Mouse (Mus musculus): ENCODE measurements at regions not wholly inside any gene's neighbourhood (a gene's known extent, or its start where the extent isn't known, plus 50 kb on each side); places are given as distances from the start of the nearest gene placed in this dataset.
"Not testable (repeated sequence)": the region's sequence is repeated elsewhere in the genome, so short reads cannot be mapped to it uniquely, and the experiment has no call there.

GRCm38 (mm10) chr12:33496306-33496705, 66.9 kb downstream of the Twistnb start:
- no peak for DNase-seq (ENCODE audit: extremely low spot score in 1 of 2, low spot score in 2 of 2)
- intact Hi-C loops (cut with DNase I) = no loop called here
- H3K4me3 ChIP-seq = no peak overlapping the region

DNA sequence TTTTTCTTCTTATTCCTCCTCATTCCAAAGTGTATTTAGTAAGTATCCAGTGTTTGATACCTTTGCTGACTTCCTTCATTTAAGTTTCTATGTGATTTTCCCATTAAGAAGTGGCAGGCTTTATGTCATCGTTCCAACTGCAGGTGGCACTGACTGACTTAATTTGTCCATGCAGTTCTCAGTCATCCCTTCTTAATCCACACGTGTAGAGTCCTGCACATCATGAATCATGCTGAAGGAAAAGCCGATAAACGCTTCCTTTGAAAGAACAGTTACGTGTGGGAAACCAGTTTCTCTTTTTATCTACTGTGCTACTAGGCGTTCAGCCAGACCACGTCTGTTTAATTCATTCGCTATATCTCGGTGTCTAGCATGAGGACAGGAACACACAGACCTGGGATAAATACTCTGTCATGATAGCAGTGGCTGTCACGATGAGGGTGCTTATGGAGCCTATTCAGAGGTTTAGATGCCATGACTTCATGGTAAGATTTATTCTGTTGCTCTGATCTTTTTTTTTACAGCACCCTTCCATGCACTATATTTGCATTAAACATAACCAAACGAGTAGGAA, 68.0 kb downstream of the Twistnb start:
- intact Hi-C loops (cut with DNase I) = no loop called here
- Histone ChIP-seq H3K27ac (no peak overlapping the region), H3K4me3 (peak overlapping the region; percentile 27; the same call in 1 of the 2 replicates)
- TF ChIP-seq CTCF (IDR thresholded peaks at IDR 0.05) = peak; percentile 31
- peak; percentile 9 to 15 for DNase-seq (ENCODE audit: extremely low spot score in 1 of 2, low spot score in 2 of 2)

More at GRCm38 (mm10) chr12:33496306-33496705, 66.9 kb downstream of the Twistnb start:
- no peak for TF ChIP-seq CTCF (IDR thresholded peaks at IDR 0.05)
- H3K27ac ChIP-seq = no peak overlapping the region

GRCm38 (mm10) chr12:33541566-33541965, 112.1 kb downstream of the Twistnb start:
- no peak for TF ChIP-seq CTCF (IDR thresholded peaks at IDR 0.05)
- intact Hi-C loops (cut with DNase I) = no loop called here
- Histone ChIP-seq H3K4me3 (no peak overlapping the region), H3K27ac (no peak overlapping the region)
- peak in 1 of 2 experiments; percentile 12 for DNase-seq (ENCODE audit: extremely low spot score in 1 of 2, low spot score in 2 of 2)

DNA sequence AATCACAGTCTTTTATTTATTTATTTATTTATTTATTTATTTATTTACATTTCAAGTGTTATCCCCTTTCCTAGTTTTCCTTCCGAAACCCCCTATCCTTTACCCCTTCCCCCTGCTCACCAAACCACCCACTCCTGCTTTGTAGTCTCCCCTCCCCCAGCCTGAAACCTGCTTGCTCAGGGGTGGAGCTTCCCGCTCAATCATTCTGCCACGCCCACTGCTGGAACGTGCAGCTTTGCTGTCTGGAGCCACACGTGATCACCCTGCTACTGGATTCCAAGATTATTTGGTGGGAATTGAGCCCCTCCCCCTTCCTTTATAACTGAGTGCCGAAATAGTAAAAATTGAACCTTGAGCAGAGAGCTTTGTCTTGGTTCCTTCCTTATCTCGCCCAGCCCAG, 122.2 kb downstream of the Twistnb start:
- H3K27ac ChIP-seq; DNase-seq (ENCODE audit: extremely low spot score in 1 of 2, low spot score in 2 of 2); H3K4me3 ChIP-seq; intact Hi-C loops (cut with DNase I): not testable (repeated sequence)

DNA sequence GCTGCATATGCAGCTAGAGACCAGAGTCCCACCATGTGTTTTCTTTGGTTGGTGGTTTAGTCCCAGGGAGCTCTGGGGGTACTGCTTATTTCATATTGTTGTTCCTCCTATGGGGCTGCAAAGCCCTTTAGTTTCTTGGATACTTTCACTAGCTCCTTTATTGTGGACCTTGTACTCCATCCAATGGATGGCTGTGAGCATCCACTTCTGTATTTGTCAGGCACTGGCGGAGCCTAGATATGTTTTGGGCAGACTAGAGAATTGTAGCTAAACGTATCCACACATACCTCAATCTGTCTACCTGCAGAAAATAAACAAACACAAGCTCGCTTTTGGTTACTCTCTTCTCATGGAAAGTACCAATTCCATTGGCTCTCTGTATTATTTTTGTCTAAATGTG, 122.8 kb downstream of the Twistnb start:
- intact Hi-C loops (cut with DNase I) = no loop called here
- no peak overlapping the region for H3K27ac ChIP-seq
- no peak overlapping the region for H3K4me3 ChIP-seq
- TF ChIP-seq CTCF (IDR thresholded peaks at IDR 0.05) = no peak
- no peak for DNase-seq (ENCODE audit: extremely low spot score in 1 of 2, low spot score in 2 of 2)

DNA sequence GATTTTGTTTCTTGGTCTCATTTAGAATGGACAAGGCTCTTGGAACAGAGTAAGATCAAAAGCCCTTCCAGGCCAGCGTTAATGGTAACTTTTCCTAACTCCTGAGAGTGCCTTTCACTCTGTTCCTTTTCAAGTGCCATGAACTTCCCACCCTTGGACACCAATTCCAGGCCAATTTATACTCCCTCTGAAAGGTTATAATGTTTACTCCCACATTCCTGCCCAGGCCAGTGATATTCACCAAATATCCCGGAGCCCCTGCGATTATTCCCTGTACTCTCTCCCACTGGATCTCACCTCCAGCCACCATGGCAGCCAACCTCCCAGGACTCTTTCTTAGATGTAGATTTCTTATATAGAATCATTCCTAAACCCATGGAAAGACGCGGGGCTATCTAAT, 123.2 kb downstream of the Twistnb start:
- no peak for TF ChIP-seq CTCF (IDR thresholded peaks at IDR 0.05)
- H3K27ac ChIP-seq = no peak overlapping the region
- intact Hi-C loops (cut with DNase I) = no loop called here
- H3K4me3 ChIP-seq = no peak overlapping the region
- no peak for DNase-seq (ENCODE audit: extremely low spot score in 1 of 2, low spot score in 2 of 2)

GRCm38 (mm10) chr12:33553731-33554130, 124.3 kb downstream of the Twistnb start:
- DNase-seq (ENCODE audit: extremely low spot score in 1 of 2, low spot score in 2 of 2) = no peak
- Histone ChIP-seq H3K4me3 (no peak overlapping the region), H3K27ac (no peak overlapping the region)
- no peak for TF ChIP-seq CTCF (IDR thresholded peaks at IDR 0.05)
- intact Hi-C loops (cut with DNase I) = no loop called here

DNA sequence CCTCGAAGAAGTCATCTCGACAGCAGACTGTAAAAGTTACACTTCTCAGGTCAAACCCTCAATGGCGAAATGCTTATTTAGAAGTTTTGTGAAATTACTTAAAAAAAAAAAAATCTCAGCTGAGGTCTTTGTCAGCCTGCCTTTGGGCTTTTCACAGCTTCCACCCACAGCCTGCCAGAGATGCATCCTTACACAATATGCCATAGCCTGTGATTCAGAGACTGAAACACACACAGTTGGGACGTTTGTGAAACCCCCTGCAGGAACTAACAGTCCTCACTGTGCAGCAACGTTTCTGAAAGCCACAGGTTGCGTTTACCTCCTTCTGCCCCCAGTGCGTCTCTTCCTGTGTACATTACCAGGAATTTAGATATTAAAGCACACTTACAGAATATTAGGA, 131.7 kb downstream of the Twistnb start:
- H3K4me3 ChIP-seq = no peak overlapping the region
- intact Hi-C loops (cut with DNase I) = no loop called here
- TF ChIP-seq CTCF (IDR thresholded peaks at IDR 0.05) = no peak
- H3K27ac ChIP-seq = no peak overlapping the region
- DNase-seq (ENCODE audit: extremely low spot score in 1 of 2, low spot score in 2 of 2) = no peak

DNA sequence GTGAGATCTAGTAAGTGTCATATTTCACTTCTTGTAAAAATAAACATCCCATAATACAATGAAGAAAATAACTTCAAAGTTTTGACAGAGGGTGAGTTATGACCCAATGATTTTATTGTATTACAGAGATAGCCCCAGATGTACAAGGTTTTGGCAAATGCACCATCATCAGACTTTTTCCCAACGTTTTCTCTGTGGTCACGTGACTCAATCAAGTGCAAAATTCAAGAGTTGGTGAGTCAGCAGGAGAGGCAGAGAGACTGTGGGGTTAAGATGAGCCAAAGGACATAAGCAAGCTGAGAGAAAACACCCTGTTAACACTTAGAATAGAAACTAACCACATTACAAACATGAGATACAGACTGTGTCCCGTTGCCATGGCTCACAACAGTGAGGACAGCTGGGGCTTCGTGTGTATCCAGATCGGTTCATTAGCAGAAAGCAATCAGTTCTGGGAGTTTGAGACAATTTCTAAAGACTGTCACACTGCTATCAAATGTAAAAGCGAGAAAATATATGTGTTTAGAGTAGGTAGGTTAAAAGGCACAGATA, 148.5 kb downstream of the Twistnb start:
- TF ChIP-seq CTCF (IDR thresholded peaks at IDR 0.05) = no peak
- no peak overlapping the region for H3K27ac ChIP-seq
- DNase-seq (ENCODE audit: extremely low spot score in 1 of 2, low spot score in 2 of 2) = no peak
- intact Hi-C loops (cut with DNase I) = no loop called here
- no peak overlapping the region for H3K4me3 ChIP-seq

DNA sequence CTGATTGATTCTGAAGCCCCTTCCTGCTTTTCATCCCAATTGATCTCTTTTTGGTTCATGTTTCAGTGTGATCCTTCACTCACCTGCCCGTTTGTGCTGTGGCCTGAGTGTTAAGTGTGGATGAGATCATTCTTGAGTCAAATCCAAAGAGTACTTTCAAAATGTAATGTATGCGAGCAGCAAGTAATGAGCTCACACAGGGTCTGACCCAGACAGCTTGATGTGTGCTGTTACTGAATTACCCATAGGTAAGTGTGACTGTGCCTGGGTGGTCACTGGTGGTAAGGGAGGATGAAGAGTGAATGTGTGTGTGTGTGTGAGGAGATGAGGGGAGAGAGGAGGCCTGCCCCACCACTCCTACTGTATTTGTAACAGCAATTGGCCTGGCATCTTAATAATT, 151.4 kb downstream of the Twistnb start:
- H3K4me3 ChIP-seq = no peak overlapping the region
- intact Hi-C loops (cut with DNase I) = no loop called here
- no peak overlapping the region for H3K27ac ChIP-seq
- DNase-seq (ENCODE audit: extremely low spot score in 1 of 2, low spot score in 2 of 2) = no peak
- no peak for TF ChIP-seq CTCF (IDR thresholded peaks at IDR 0.05)

- Histone ChIP-seq H3K27ac (no peak overlapping the region), H3K4me3 (no peak overlapping the region)
- intact Hi-C loops (cut with DNase I) = no loop called here
- no peak for DNase-seq (ENCODE audit: extremely low spot score in 1 of 2, low spot score in 2 of 2)
- no peak for TF ChIP-seq CTCF (IDR thresholded peaks at IDR 0.05)
Measured at GRCm38 (mm10) chr12:33591031-33591430, 161.6 kb downstream of the Twistnb start.

- intact Hi-C loops (cut with DNase I) = no loop called here
- DNase-seq (ENCODE audit: extremely low spot score in 1 of 2, low spot score in 2 of 2) = no peak
- TF ChIP-seq CTCF (IDR thresholded peaks at IDR 0.05) = no peak
- H3K27ac ChIP-seq = no peak overlapping the region
- 0 out of 2 replicates have a peak overlapping the region, but pooled peaks have one; percentile 16 for H3K4me3 ChIP-seq
Measured at GRCm38 (mm10) chr12:33592431-33592911, 163.0 kb downstream of the Twistnb start.

DNA sequence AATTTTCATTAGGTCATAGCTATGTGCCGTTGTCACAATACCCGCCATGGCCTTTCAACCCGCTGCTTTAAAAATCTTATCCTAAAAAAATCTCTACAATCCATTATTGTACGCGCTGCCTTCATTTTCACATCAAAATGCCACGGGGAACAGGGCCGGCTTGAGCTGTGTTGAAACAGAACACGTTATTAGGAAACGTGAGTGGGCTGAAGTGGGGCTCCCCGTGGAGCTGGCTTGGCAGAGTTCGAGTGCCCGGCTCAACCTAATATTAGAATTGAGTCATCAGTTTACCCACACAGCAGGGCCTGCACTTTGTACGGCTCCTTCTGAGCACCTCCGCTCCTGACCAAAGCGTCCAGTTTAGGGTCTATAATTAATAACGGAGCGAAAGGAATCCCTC, 163.5 kb downstream of the Twistnb start:
- Histone ChIP-seq H3K4me3 (0 out of 2 replicates have a peak overlapping the region, but pooled peaks have one; percentile 16), H3K27ac (no peak overlapping the region)
- TF ChIP-seq CTCF (IDR thresholded peaks at IDR 0.05) = no peak
- DNase-seq (ENCODE audit: extremely low spot score in 1 of 2, low spot score in 2 of 2) = no peak
- intact Hi-C loops (cut with DNase I) = no loop called here

Data from left cerebral cortex, adult 2 months (tissue).